Mouse (Mus musculus) ES-CJ7 (cell line): ENCODE measurements around the gene Naa40.

Experiments used
- DNase-seq: peaks from one replicate; pipeline ENCODE4 v3.0.0; 2011; ENCODE audit warnings: low read depth, low spot score

Gene Naa40

DNA sequence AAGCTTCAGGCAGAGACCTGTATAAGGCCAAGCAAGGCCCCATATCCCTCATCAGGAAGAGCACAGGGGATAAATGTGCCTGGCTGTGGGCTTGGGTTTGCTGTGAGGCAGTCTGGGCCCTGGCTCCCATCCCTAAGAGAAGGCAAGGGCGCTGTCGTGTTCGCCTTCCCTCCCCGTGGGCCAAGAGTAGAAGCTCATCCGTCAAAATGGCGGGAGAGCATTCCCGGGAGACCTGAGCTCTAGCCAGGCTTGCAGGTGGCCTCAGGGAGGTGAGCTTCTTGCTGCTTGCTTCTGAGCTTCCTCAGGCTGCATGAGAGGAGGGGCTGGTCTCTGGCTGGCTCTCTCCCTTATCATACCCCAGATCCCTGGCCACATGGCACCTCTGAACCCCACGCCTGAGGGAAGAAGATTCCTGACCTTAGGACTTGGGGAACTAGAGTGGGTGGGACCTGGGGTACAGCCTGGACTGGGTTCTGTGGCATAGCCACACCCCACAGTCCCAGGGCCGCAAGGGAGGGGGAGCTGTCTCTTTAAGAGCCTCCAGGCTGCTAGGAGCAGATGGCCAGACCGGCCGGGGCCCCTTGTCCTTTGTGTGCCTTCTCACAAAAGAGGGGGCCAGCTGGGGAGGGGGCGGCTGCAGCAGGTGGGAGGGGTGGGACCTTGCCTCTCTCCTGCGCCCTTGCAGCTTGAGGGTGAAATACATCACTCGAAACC is 24.7 kb upstream of the Naa40 start:
- peak; percentile 78 for DNase-seq

DNA sequence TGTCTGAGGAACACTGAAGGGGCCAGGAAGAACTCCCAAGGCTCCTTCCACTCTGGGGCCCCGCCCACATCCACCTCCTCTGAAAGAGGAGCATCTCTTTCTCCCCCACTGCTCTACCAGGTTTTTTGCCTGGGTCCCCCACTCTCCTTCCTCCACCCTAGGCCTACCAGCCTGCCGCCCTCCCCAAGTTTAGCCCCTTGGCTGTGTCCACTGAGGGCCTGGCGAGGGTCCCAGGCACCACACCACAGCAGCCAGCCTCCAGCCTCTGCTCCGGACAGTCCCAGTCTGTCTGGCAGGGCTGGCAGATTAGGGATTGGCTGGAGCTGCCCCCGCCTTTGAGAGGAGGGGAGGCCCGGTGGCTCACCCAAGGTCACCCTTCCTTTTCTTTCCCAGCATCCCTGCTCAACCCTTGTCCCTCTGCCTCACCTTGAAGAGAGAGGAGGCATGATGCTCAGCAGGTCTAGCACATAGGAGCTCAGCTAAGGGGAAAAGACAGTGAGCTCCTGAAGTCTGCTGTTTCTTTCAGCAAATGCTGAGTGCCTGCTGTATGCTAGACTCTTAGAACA is 23.9 kb upstream of the Naa40 start:
- DNase-seq: peak; percentile 87

DNA sequence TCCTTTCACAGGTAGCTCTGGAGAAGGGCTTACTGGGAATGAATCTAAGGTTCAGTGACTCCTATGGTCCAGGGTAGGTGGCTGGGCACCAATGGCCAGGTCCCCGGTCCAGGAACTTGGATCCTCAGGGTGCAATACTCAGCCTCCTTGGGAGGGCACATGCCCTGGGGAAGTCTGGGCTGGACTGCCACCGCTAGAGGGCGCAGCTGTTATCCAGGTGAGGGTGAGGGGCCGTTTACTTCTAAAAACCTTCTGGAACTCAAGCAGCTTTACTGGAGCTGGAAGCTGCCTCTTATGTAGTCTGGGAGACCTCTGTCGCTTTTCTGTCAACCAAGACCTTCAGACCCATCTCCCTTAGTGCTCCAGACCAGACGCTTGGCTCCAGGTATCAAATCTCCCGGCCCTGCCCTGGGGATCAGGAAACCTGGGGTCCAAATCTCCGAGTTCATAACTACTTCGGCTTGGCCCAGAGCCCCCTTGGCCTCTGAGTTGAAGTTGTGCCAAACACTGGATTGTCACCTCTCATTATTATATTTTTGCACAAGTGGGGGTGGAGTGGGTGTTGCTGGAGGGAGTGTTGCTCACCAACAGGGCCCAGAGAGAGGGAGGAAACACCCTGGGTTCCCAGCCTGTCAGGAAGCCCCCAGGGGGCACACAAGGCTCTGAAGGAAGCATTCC is 23.2 kb upstream of the Naa40 start:
- peak; percentile 90 for DNase-seq

DNA sequence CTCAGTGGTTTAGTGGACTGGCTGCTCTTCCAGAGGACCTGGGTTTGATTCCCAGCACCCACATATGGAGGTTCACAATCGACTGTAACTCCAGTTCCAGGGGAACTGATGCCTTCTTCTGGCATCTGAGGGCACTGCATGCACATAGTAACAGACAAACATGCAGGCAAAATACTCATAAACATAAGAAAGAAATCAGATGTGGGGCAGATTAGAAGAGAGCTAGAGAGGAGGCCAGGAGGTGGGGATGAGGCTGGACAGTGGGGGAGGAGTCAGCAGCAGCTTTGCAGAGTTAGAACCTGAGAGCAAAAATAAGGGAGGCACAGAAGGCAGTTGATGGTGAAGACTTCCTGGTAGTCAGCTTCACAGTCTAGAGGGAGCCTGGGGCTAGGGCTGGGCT is 21.6 kb upstream of the Naa40 start:
- DNase-seq: peak; percentile 73

DNA sequence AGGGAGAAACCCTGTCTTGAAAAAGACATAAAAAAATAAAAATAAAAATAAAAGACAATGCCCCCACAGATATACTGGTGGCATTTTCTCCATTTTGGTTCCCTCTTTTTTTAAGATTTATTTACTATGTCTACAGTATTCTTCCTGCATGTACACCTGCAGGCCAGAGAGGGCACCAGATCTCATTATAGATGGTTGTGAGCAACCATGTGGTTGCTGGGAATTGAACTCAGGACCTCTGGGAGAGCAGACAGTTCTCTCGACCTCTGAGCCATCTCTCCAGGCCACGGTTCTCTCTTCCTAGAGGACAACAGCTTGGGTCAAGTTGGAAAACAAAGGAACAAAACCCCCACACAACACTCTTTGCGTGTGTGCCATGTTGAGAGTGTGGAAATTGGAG is 21.0 kb upstream of the Naa40 start:
- peak; percentile 60 for DNase-seq

DNA sequence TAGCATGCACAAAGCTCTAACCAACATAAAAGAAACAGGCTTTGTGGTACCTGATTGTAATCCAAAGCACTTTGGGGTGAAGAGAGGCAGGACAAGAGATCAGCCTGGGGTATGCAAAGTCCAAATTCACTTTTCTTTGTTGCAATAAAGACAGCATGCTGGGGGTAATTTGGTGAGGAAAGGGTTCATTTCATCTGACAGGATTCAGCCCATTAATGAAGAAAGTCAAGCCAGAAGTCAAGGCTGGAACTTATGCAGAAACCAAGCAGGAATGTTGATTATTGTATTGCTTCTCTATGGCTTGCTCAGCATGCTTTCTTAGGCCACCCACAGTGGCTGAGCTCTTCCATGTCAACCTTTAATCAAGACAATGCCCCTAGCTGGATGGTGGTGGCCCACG is 20.5 kb upstream of the Naa40 start:
- DNase-seq: peak; percentile 97

DNA sequence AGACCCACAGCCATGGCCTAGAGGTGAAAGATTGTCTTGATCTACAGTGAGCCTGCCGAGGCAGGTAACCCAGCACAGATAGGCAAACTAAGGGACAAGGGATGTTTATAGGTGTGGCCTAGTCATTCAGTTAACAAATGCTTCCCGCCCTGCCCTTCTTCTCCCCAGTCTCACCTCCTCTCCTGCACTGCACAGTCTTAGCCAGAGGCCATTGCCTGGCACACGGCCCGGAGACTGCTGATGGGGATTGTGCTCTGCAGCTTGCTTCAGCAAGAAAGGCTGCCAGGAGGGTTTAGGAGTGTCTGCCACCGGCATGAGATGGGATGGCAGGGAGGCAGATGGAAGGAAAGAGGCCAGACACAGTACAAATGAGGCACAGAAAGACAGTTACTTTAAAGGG is 16.9 kb upstream of the Naa40 start:
- DNase-seq: peak; percentile 64

DNA sequence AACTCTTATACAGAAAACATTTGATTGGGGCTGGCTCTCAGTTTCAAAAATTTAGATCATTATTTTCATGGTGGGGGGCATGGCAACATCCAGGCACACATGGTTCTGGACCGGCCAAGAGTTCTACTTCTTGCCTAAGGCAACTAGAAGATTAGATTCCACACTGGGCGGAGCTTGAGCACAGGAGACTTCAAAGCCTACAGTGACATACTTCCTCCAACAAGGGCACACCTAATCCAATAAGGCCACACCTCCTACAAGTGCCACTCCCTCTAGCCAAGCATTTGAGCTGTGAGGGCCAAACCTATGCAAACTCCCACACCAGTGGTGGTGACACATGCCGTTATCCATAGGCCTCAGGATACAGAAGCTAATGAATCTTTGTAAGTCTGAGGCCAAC is 5.0 kb upstream of the Naa40 start:
- DNase-seq: peak; percentile 93

DNA sequence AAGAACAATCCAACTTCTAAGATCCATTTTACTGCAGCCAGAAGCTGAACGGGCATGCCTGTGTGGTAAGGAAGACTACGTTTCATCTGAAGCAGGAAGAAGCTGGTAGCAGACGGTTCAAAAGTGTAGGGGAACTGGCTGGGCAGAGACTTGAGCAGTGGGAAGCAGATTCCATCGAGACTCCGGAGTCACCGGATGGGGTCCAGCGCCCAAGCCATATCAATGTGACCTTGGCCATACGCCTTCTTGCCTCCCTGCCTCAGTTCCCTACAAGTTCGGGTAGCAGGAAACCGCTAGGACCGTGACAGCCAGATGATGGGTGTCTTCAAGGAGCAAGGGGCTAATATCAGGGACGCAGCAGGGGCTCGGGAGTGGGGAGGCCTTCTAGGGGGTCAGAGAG is 692 bp downstream of the Naa40 start:
- no peak for DNase-seq

DNA sequence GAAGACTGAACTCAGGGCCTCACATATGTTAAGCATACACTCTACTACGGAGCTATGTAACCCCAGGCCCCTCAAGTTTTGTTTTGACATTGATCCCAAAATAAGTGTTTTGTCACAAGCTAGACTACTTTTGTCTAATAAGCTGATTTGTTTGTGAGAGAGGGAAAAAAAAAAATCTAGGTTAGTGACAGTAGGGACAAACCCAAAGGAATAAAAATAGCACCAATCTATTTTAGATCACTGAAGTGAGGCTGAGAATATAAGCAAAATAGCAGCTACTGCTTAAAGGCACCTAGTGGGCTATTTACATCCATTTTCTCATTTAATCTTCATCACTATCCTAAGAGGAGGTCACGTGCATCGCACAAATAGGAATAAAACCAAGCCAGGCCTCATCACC is 1.4 kb downstream of the Naa40 start:
- no peak for DNase-seq

DNA sequence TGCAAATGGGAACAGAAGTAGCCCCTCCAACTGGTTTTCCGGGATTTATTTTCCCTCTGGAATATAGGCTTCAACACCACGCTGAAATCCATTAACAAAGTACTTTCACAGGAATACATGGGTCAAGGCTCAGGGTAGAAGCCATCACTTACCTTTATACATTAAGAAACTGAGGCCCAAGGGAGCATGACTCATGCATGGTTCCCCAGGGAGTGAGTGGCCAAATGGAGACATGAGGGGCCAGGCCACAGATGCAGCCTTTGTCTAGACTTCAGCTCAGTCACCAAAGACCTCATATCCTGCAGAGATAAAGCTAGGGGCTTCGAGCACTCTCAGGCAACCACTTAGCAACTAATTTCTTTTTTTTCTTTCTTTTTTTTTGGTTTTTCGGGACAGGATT is 4.2 kb downstream of the Naa40 start:
- DNase-seq: no peak

DNA sequence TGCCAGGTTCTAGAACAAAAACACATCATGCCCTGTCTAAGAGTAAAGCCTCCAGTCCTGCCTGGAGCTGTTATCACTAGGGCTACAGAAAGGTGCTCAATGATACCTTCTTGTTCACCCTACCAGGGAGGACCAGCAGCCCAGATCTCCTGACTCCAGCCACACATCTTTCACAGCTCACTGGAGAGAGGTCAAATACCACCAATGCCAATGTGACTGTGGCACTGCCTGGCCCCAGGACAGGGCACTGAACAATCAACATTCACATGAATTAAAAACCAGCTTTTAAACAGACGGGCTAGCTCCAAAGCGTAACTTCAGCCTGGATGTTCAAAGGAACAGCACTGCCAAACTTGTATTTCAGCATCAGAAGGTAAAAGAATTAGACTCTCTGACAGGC is 5.0 kb downstream of the Naa40 start:
- DNase-seq: no peak

DNA sequence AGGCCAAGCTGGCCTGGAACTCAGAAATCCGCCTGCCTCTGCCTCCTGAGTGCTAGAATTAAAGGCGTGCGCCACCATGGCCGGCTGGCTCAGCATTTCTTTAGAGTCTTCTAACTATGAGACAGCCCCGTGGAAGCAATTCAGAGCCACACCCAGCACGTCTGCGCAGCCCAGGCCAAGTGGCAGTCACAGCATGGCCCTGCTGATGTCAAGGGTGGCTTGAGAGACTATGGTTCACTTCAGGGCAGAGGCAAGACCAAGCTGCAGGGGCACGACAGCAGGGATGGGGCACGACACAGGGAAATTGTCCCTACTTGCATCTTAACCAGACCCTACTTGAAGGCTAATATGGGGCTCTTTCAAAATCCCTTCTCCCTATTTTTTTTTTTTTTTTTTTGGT is 5.5 kb downstream of the Naa40 start:
- peak; percentile 51 for DNase-seq

DNA sequence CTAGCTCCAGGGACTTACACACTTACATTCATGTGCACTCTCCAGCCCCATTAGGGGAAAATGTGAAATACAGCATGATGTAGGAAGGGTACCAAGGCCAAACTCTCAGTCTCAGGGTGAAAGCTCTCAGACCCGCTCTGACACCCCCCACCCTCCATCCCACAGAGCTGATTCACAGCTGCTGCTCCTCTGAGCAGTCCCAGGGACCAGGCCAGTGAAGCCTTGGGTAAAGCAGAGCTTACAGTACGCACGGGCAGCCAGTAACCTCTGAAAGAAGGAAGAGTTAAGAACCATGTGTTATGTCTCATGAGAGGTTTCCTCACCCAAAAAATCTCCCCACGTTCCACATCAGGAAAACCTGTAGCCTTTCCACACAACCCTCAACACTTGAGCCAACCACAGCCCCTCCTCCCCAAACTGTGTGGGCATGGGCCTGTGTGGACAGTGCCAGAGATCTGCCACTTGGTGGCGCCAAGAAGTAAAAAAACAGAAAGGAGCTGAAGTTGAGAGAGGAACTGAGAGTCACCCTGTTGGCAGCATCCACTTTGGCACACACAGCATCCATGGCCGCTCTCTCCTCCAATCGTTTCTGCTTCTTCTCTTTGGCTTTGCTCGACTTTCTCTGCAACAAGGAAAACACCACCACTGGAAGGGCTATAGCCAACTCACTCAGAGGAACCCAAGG is 6.3 kb downstream of the Naa40 start:
- peak; percentile 78 for DNase-seq

DNA sequence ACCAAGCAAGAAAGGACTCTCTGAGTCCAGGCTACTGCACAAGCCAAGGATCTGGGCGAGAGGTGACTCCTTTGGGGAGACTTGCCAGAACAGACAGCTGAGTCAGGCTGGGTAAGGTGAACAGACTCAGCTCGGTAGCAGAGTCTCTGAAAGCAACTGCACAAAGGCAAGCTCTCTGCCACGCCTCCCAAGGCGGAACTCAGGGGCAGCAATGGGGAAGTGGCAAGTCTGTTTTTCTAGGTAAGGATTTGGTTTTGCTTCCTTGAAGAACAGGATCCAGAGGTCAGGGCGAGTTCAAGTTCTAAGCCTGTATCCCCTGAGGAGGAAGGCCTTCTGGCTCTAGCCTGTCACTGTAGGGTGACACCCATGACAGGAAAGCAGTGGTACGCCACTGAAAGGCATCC is 14.5 kb downstream of the Naa40 start:
- DNase-seq: no peak

DNA sequence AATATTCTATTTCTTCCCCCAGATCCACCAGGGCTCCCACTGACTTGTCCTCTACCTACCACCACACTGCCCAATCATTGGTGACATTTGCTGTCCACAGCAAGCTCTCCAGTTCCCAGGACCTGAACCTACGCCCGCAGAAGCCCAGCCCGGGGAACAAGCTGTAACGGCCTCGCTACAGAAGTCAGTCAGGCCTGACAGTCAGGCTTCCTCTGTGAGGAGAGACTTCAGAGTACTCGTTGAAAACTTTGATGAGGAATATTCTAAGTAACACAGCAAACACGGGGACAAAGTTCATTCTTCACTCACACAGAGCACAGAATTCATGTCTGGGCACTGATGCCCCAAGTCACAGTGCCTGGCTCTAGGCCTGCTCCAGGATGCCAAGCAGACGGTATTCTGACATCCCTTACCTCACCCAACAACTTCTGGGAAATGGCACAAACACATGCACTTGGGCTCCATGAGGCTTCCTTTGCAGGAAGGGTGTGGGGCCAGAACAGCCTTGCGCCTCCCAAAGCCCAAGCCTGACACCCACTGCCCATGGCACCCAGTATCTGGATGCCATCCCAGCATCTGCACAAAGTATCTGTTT is 15.8 kb downstream of the Naa40 start:
- DNase-seq: no peak

DNA sequence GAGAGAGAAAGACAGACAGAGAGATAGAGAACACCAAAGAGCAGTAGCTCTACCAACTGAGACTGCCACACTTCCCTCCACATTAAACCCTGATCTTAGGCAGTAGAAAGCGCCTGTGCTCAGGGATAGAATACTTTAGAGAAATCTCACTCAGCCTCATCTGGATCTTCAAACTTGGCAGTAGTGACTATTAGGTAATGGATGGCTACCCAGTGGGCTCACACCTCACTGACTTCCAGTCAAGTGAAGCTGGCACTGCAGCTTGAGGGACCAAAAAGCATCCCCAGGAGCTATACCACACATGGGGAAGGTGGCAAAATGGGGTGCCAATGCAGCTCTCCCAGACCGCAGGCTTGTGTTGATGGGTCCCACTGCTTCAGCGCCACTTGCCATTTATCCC is 16.7 kb downstream of the Naa40 start:
- no peak for DNase-seq

DNA sequence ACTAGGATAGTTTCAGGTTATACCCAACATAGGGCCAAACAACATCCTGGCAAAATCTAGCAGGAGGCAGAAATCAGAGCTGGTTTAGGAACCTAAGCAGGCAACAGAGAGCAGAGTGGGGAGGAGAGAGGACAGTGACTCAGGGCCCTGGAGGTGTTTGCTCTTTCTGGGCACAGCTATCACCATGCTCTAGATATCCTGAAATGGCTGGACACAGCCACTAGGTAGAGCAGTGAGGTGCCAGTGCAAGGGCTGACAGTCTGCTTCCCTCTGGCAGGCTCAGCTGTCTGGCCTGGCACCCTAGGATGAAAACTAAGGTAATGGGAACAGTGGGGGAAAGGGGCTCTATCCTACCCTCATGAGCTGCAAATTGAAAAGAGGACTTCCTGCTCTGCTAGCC is 17.5 kb downstream of the Naa40 start:
- DNase-seq: no peak

DNA sequence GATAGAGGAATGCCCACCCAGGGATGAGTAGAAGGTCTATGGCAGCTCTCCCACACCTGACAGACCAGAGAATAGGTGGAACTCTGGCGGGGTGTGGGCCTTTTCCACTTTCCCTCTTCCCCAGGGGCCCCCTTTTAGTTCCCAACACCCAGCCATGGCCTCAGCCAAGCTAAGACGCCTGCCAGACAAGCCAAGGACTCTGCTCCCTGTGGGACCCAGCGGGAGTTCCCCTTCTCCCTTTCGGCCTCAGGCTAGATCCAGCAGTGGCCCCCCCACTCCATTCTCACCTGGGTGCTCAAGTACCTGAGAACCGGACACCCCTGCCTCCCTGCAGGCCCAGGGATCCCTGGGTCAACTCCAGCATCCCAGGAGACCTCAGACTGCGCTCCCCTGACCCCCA is 18.8 kb downstream of the Naa40 start:
- no peak for DNase-seq

DNA sequence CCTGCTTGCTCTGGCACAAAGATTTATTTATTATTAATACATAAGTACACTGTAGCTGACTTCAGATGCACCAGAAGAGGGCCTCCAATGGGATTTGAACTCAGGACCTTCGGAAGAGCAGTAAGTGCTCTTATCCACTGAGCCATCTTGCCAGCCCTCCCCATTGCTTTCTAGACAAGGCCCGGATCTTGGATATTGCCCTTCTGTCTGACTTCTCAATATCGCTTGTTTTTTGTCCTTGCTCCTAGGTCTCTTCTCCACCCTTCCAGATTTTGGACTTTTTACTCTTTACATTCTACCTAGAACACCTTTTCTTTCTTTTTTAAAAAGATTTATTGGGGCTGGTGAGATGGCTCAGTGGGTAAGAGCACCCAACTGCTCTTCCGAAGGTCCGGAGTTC is 22.2 kb downstream of the Naa40 start:
- DNase-seq: no peak

DNA sequence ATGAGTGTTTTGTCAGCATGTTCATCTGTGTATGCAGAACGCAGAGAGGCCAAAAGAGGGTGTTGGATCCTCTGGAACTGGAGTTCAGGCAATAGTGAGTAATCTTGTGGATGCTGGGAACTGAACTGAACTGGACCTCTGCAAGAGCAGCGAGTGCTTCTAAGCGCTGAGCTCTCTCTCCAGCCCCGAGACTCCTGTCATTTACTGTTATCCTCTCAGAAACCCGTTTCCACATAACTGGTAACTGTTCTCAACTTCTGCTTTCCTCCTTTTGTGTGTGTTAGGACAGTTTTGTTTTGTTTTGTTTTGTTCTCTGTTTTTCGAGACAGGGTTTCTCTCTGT is 23.1 kb downstream of the Naa40 start:
- no peak for DNase-seq

DNA sequence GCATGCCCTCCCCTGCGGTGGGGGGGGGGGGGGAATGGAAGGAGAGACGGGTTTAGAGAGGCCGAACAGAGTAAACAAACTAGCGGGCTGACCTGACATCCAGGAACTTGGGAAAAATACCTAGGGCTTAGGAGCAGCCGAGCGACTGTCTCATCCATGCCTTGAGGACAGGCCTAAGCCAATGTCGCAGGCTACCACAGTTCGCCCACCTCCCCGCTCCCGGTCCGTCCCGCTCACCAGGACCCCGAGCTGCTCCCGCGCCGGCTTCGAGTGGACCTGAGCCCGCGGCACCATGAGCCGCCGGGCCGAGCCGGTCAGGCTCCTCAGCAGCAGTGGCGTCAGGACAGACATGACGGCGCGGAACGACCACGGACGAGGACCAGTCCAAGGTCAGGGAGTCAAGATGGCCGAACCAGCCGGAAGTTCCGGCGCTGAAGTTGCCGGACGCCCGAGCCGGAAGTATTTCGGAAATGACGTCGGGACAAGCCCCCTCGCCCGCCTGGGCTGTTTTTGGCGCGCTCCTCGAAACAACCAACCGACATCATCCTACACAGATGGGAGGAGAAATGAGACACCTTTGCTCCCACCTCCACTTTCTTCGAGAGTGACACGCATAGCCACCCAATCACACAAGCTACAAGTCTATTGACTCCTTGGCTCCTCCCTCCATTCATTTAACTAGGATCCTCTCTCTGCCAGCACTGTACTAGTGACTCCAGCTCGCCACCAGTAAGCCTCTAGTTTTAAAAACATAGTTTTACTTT is 23.6 kb downstream of the Naa40 start, which contains the start of gene Cox8a:
Gene Cox8a, minus strand, starts transcription at position 455 of the 764 bp plus-strand sequence.
- peak; percentile 99 for DNase-seq
